Mouse (Mus musculus) testis, postnatal 10 days (tissue): ENCODE results near the gene Lrrc47.

Experiments
- DNase-seq: peaks from one replicate; pipeline ENCODE4 v3.0.0; 2021; ENCODE audit warnings: low spot score

The Lrrc47 gene

GRCm38 (mm10) chr4:154011646-154012089, at the start of gene Lrrc47:
Lrrc47 (plus strand) TSS chr4:154011731.
- peak; percentile 83 for DNase-seq

- DNase-seq, result no peak
Measured at GRCm38 (mm10) chr4:153962631-153963030, 48.9 kb upstream of the Lrrc47 start.

GRCm38 (mm10) chr4:153966651-153967050, 44.9 kb upstream of the Lrrc47 start:
- no peak for DNase-seq

- DNase-seq, result no peak
Measured at GRCm38 (mm10) chr4:153967556-153967955, 44.0 kb upstream of the Lrrc47 start.

- DNase-seq, result no peak
Measured at GRCm38 (mm10) chr4:153968063-153968462, 43.5 kb upstream of the Lrrc47 start.

GRCm38 (mm10) chr4:153974431-153975291, 36.9 kb upstream of the Lrrc47 start, which contains the start of the genes Dffb and Cep104:
Dffb (minus strand) TSS chr4:153975126.
Cep104 (plus strand) TSS chr4:153975194.
- peak; percentile 97 for DNase-seq

GRCm38 (mm10) chr4:153975292-153975662, 36.3 kb upstream of the Lrrc47 start:
- DNase-seq, result no peak

- DNase-seq, result no peak
Measured at GRCm38 (mm10) chr4:153975768-153976167, 35.8 kb upstream of the Lrrc47 start.

- DNase-seq, result no peak
Measured at GRCm38 (mm10) chr4:153979243-153979642, 32.3 kb upstream of the Lrrc47 start.

- no peak for DNase-seq
Measured at GRCm38 (mm10) chr4:153980470-153980869, 31.1 kb upstream of the Lrrc47 start.

- no peak for DNase-seq
Measured at GRCm38 (mm10) chr4:153992715-153993114, 18.8 kb upstream of the Lrrc47 start.

- no peak for DNase-seq
Measured at GRCm38 (mm10) chr4:153993505-153993904, 18.0 kb upstream of the Lrrc47 start.

GRCm38 (mm10) chr4:154005488-154005887, 6.0 kb upstream of the Lrrc47 start:
- no peak for DNase-seq

GRCm38 (mm10) chr4:154006264-154006663, 5.3 kb upstream of the Lrrc47 start:
- DNase-seq, result no peak

GRCm38 (mm10) chr4:154007759-154008158, 3.8 kb upstream of the Lrrc47 start:
- no peak for DNase-seq

- no peak for DNase-seq
Measured at GRCm38 (mm10) chr4:154010907-154011645, 455 bp upstream of the Lrrc47 start.

- DNase-seq, result peak; percentile 61
Measured at GRCm38 (mm10) chr4:154012132-154012882, 776 bp downstream of the Lrrc47 start.

GRCm38 (mm10) chr4:154015476-154015875, 3.9 kb downstream of the Lrrc47 start:
- DNase-seq, result no peak

- peak; percentile 80 for DNase-seq
Measured at GRCm38 (mm10) chr4:154019571-154019970, 8.0 kb downstream of the Lrrc47 start.

GRCm38 (mm10) chr4:154021432-154021831, 9.9 kb downstream of the Lrrc47 start:
- peak; percentile 80 for DNase-seq

GRCm38 (mm10) chr4:154022407-154022806, 10.9 kb downstream of the Lrrc47 start:
- peak; percentile 80 for DNase-seq

- no peak for DNase-seq
Measured at GRCm38 (mm10) chr4:154022844-154023243, 11.3 kb downstream of the Lrrc47 start.
